Mouse (Mus musculus) neural tube, embryonic 15.5 days (tissue): Measurements from ENCODE around the gene Hectd2. TPM values are rescaled to one million over a fixed set of nuclear protein-coding genes. Genes with fewer than 3 reads are reported as not detected.
A peak's percentile ranks its signal among the peaks of the same experiment; 100 is the strongest.

Source experiments
- ATAC-seq: fragments of 200-750 bp; cut with Nextera tagmentation; 2 replicates; pipeline ENCODE4 v1.8.0; 2017; ENCODE audit warnings: mild to moderate bottlenecking, moderate TSS enrichment, moderate library complexity; ENCODE audit not compliant: low FRiP score
- H3K27ac ChIP-seq: fragments of 300-500 bp; sonication (generic); replicated peaks from 2 replicates; pipeline ENCODE4 v1.5.1; 2015; ENCODE audit warnings: mild to moderate bottlenecking, inconsistent platforms
- H3K27me3 ChIP-seq: fragments of 300-500 bp; sonication (generic); replicated peaks from 2 replicates; pipeline ENCODE4 v1.6.1; 2015; ENCODE audit warnings: inconsistent platforms
- H3K36me3 ChIP-seq: fragments of 300-500 bp; sonication (generic); 2 replicates; pipeline ENCODE4 v1.6.1; 2015; ENCODE audit warnings: inconsistent platforms
- H3K4me1 ChIP-seq: fragments of 300-500 bp; sonication (generic); 2 replicates; pipeline ENCODE4 v1.6.1; 2015; ENCODE audit warnings: inconsistent platforms
- H3K4me2 ChIP-seq: fragments of 300-500 bp; sonication (generic); 2 replicates; pipeline ENCODE4 v1.6.1; 2015; ENCODE audit warnings: inconsistent platforms, mild to moderate bottlenecking, moderate library complexity
- H3K4me3 ChIP-seq: fragments of 300-500 bp; sonication (generic); replicated peaks from 2 replicates; pipeline ENCODE4 v1.5.1; 2015; ENCODE audit warnings: mild to moderate bottlenecking, inconsistent platforms
- H3K9ac ChIP-seq: fragments of 300-500 bp; sonication (generic); replicated peaks from 2 replicates; pipeline ENCODE4 v1.6.1; 2015; ENCODE audit warnings: mild to moderate bottlenecking, inconsistent platforms
- H3K9me3 ChIP-seq: fragments of 300-500 bp; sonication (generic); replicated peaks from 2 replicates; pipeline ENCODE4 v1.6.1; 2016; ENCODE audit warnings: inconsistent platforms
- WGBS: fragments of 180-500 bp; shearing (Covaris S2); methylation state at CpG from one replicate; pipeline ENCODE4 v1.1.7; 2015; ENCODE audit warnings: mixed read lengths; 5-methylcytosine and 5-hydroxymethylcytosine counted together
- polyA plus RNA-seq: library from polyadenylated mRNA; unstranded; fragments of >200 nt; fragmentation: Nextera tagmentation; extraction: Ambion mirVana; gene quantifications from 2 replicates; pipeline ENCODE4 v1.2.1, GENCODE M21; 2015

Gene Hectd2
- 9.5 and 10.0 TPM in 2 replicates for polyA plus RNA-seq

- ATAC-seq, result peak; percentile 86
- Histone ChIP-seq H3K4me3 (peak within 1 kb of the TSS; percentile 89), H3K27ac (peak within 1 kb of the TSS; percentile 95), H3K36me3 (no peaks in the 10 kb centered on the region), H3K27me3 (0 out of 2 replicates have a peak, but pooled peaks cover 3% of the 10 kb centered on the region), H3K9me3 (no peaks in the 10 kb centered on the region), H3K4me1 (peaks cover 4% of the 10 kb centered on the region), H3K4me2 (peak within 1 kb of the TSS; percentile 85), H3K9ac (peak within 1 kb of the TSS; percentile 93)
- WGBS, result 0% methylated on average over 62 of the region's 92 CpGs
Measured at GRCm38 (mm10) chr19:36554046-36554784, at the start of gene Hectd2. Gene Hectd2, plus strand, starts transcription at chr19:36554639.

GRCm38 (mm10) chr19:36504716-36505115, 49.7 kb upstream of the Hectd2 start:
- ATAC-seq, result no peak
- WGBS, result 93% methylated on average over 2 of the region's 2 CpGs
- Histone ChIP-seq H3K9ac (no peak overlapping the region), H3K4me1 (no peaks in the 10 kb centered on the region), H3K9me3 (0 out of 2 replicates have a peak, but pooled peaks cover 6% of the 10 kb centered on the region), H3K27ac (no peak overlapping the region), H3K36me3 (no peaks in the 10 kb centered on the region), H3K27me3 (no peaks in the 10 kb centered on the region), H3K4me3 (no peak overlapping the region), H3K4me2 (no peak overlapping the region)

- Histone ChIP-seq H3K9me3 (no peaks in the 10 kb centered on the region), H3K27me3 (no peaks in the 10 kb centered on the region), H3K4me1 (no peaks in the 10 kb centered on the region), H3K4me2 (no peak overlapping the region), H3K9ac (no peak overlapping the region), H3K27ac (no peak overlapping the region), H3K4me3 (no peak overlapping the region), H3K36me3 (no peaks in the 10 kb centered on the region)
- 67% methylated on average over 1 of the region's 1 CpGs for WGBS
- ATAC-seq, result no peak
Measured at GRCm38 (mm10) chr19:36511305-36511704, 43.1 kb upstream of the Hectd2 start.

- Histone ChIP-seq H3K9ac (no peak overlapping the region), H3K9me3 (no peaks in the 10 kb centered on the region), H3K4me2 (no peak overlapping the region), H3K36me3 (no peaks in the 10 kb centered on the region), H3K4me3 (no peak overlapping the region), H3K4me1 (peaks cover 9% of the 10 kb centered on the region; the same call in 1 of the 2 replicates), H3K27ac (no peak overlapping the region), H3K27me3 (no peaks in the 10 kb centered on the region)
- 24% methylated on average over 2 of the region's 2 CpGs for WGBS
- ATAC-seq, result peak; percentile 41; the same call in 1 of the 2 replicates
Measured at GRCm38 (mm10) chr19:36518461-36518860, 36.0 kb upstream of the Hectd2 start.

GRCm38 (mm10) chr19:36521568-36521967, 32.9 kb upstream of the Hectd2 start:
- Histone ChIP-seq H3K4me2 (no peak overlapping the region), H3K9me3 (no peaks in the 10 kb centered on the region), H3K9ac (no peak overlapping the region), H3K4me1 (peaks cover 9% of the 10 kb centered on the region; the same call in 1 of the 2 replicates), H3K27me3 (no peaks in the 10 kb centered on the region), H3K36me3 (no peaks in the 10 kb centered on the region), H3K27ac (no peak overlapping the region), H3K4me3 (no peak overlapping the region)
- WGBS, result 96% methylated on average over 2 of the region's 2 CpGs
- ATAC-seq, result no peak

GRCm38 (mm10) chr19:36522558-36523195, 31.8 kb upstream of the Hectd2 start:
- H3K27ac ChIP-seq, result no peak overlapping the region
- no peaks in the 10 kb centered on the region for H3K36me3 ChIP-seq
- H3K4me1 ChIP-seq, result peaks cover 9% of the 10 kb centered on the region; the same call in 1 of the 2 replicates
- H3K9ac ChIP-seq, result no peak overlapping the region
- no peaks in the 10 kb centered on the region for H3K9me3 ChIP-seq
- 73% methylated on average over 3 of the region's 3 CpGs for WGBS
- no peak for ATAC-seq
- no peak overlapping the region for H3K4me3 ChIP-seq
- no peak overlapping the region for H3K4me2 ChIP-seq
- H3K27me3 ChIP-seq, result no peaks in the 10 kb centered on the region

- no peaks in the 10 kb centered on the region for H3K36me3 ChIP-seq
- no peak overlapping the region for H3K4me3 ChIP-seq
- no peaks in the 10 kb centered on the region for H3K4me1 ChIP-seq
- H3K9ac ChIP-seq, result no peak overlapping the region
- H3K27me3 ChIP-seq, result no peaks in the 10 kb centered on the region
- H3K4me2 ChIP-seq, result no peak overlapping the region
- no peak for ATAC-seq
- H3K27ac ChIP-seq, result no peak overlapping the region
- H3K9me3 ChIP-seq, result no peaks in the 10 kb centered on the region
Measured at GRCm38 (mm10) chr19:36525071-36525470, 29.4 kb upstream of the Hectd2 start.

GRCm38 (mm10) chr19:36533082-36533481, 21.4 kb upstream of the Hectd2 start:
- peak overlapping the region; percentile 78; the same call in 1 of the 2 replicates for H3K27ac ChIP-seq

GRCm38 (mm10) chr19:36534011-36534765, 20.3 kb upstream of the Hectd2 start:
- H3K4me1 ChIP-seq, result peaks cover 33% of the 10 kb centered on the region
- H3K9ac ChIP-seq, result no peak overlapping the region
- no peaks in the 10 kb centered on the region for H3K9me3 ChIP-seq
- H3K4me2 ChIP-seq, result peak overlapping the region; percentile 50
- peak overlapping the region; percentile 5 for H3K4me3 ChIP-seq
- H3K27me3 ChIP-seq, result no peaks in the 10 kb centered on the region
- peak; percentile 71 for ATAC-seq
- WGBS, result 17% methylated on average over 17 of the region's 17 CpGs
- H3K36me3 ChIP-seq, result no peaks in the 10 kb centered on the region
- H3K27ac ChIP-seq, result peak overlapping the region; percentile 78

More at GRCm38 (mm10) chr19:36533082-36533481, 21.4 kb upstream of the Hectd2 start:
- H3K4me2 ChIP-seq, result no peak overlapping the region
- 53% methylated on average over 5 of the region's 5 CpGs for WGBS
- no peaks in the 10 kb centered on the region for H3K9me3 ChIP-seq
- H3K4me1 ChIP-seq, result peaks cover 33% of the 10 kb centered on the region
- no peak for ATAC-seq
- no peaks in the 10 kb centered on the region for H3K36me3 ChIP-seq
- no peaks in the 10 kb centered on the region for H3K27me3 ChIP-seq
- no peak overlapping the region for H3K9ac ChIP-seq
- H3K4me3 ChIP-seq, result no peak overlapping the region

- H3K27ac ChIP-seq, result peak overlapping the region; percentile 78
- peak; percentile 78 for ATAC-seq
- H3K4me1 ChIP-seq, result peaks cover 33% of the 10 kb centered on the region
- H3K27me3 ChIP-seq, result no peaks in the 10 kb centered on the region
- H3K4me2 ChIP-seq, result peak overlapping the region; percentile 50
- H3K9me3 ChIP-seq, result no peaks in the 10 kb centered on the region
- H3K9ac ChIP-seq, result no peak overlapping the region
- peak overlapping the region; percentile 5 for H3K4me3 ChIP-seq
- no peaks in the 10 kb centered on the region for H3K36me3 ChIP-seq
- 11% methylated on average over 8 of the region's 8 CpGs for WGBS
Measured at GRCm38 (mm10) chr19:36534766-36535140, 19.7 kb upstream of the Hectd2 start.

GRCm38 (mm10) chr19:36535186-36535585, 19.3 kb upstream of the Hectd2 start:
- H3K4me1 ChIP-seq, result peaks cover 33% of the 10 kb centered on the region
- no peaks in the 10 kb centered on the region for H3K27me3 ChIP-seq
- peak overlapping the region; percentile 78 for H3K27ac ChIP-seq
- H3K9ac ChIP-seq, result no peak overlapping the region
- peak overlapping the region; percentile 5; the same call in 1 of the 2 replicates for H3K4me3 ChIP-seq
- H3K4me2 ChIP-seq, result peak overlapping the region; percentile 50
- peak; percentile 11; the same call in 1 of the 2 replicates for ATAC-seq
- 13% methylated on average over 2 of the region's 2 CpGs for WGBS
- no peaks in the 10 kb centered on the region for H3K36me3 ChIP-seq
- H3K9me3 ChIP-seq, result no peaks in the 10 kb centered on the region
